Mouse (Mus musculus): ENCODE measurements around the gene Drd4. TPM values are rescaled to one million over a fixed set of nuclear protein-coding genes. Genes with fewer than 3 reads are reported as not detected.

The Drd4 gene
- total and polyA plus RNA-seq, 2 experiments from 2014 or later = 0.38 to 0.90 TPM

GRCm38 (mm10) chr7:141265411-141265738 lies 26.4 kb upstream of the Drd4 start:
- H3K36me3 ChIP-seq (ENCODE audit: insufficient read depth) = peaks cover 40% of the 10 kb centered on the region
- no peak for DNase-seq
- ATAC-seq = no peak
- TF ChIP-seq CTCF (IDR thresholded peaks at IDR 0.05; ENCODE audit: low read depth) = no peak
- H3K4me2 ChIP-seq (ENCODE audit: low read depth) = no peak overlapping the region
- no peak overlapping the region for H3K4me3 ChIP-seq (ENCODE audit: low read depth, low read length)
- H3K9me3 ChIP-seq (ENCODE audit: low read length) = no peaks in the 10 kb centered on the region
- no peak overlapping the region for H3K27ac ChIP-seq (ENCODE audit: low read depth, low read length)
- no peaks in the 10 kb centered on the region for H3K27me3 ChIP-seq (ENCODE audit: insufficient read depth, low read length)
- WGBS = 34% methylated on average over 11 of the region's 11 CpGs
- H3K9ac ChIP-seq = no peak overlapping the region
- no peaks in the 10 kb centered on the region for H3K4me1 ChIP-seq (ENCODE audit: insufficient read depth)

GRCm38 (mm10) chr7:141265739-141266561 lies 25.9 kb upstream of the Drd4 start, which contains the start of gene Irf7:
Gene Irf7 (minus strand): TSS chr7:141266481.
- Histone ChIP-seq H3K4me2 (ENCODE audit: low read depth) (peak within 1 kb of the TSS; percentile 48), H3K4me3 (ENCODE audit: low read depth, low read length) (peak within 1 kb of the TSS; percentile 29), H3K4me1 (ENCODE audit: insufficient read depth) (no peaks in the 10 kb centered on the region), H3K27ac (ENCODE audit: low read depth, low read length) (no peak within 1 kb of the TSS), H3K9me3 (ENCODE audit: low read length) (no peaks in the 10 kb centered on the region), H3K36me3 (ENCODE audit: insufficient read depth) (peaks cover 34% of the 10 kb centered on the region), H3K9ac (peak within 1 kb of the TSS; percentile 35; the same call in 1 of the 2 replicates), H3K27me3 (ENCODE audit: insufficient read depth, low read length) (no peaks in the 10 kb centered on the region)
- TF ChIP-seq CTCF (IDR thresholded peaks at IDR 0.05; ENCODE audit: low read depth) = no peak
- DNase-seq = peak; percentile 14
- WGBS = 11% methylated on average over 25 of the region's 25 CpGs
- ATAC-seq = peak; percentile 57

GRCm38 (mm10) chr7:141268466-141269272 lies 23.1 kb upstream of the Drd4 start:
- DNase-seq (no peak), ATAC-seq (no peak)
- Histone ChIP-seq H3K4me3 (ENCODE audit: low read depth, low read length) (no peak overlapping the region), H3K27ac (ENCODE audit: low read depth, low read length) (no peak overlapping the region), H3K27me3 (ENCODE audit: insufficient read depth, low read length) (no peaks in the 10 kb centered on the region), H3K36me3 (ENCODE audit: insufficient read depth) (peaks cover 7% of the 10 kb centered on the region; the same call in 1 of the 2 replicates), H3K9me3 (ENCODE audit: low read length) (no peaks in the 10 kb centered on the region), H3K4me2 (ENCODE audit: low read depth) (no peak overlapping the region), H3K4me1 (ENCODE audit: insufficient read depth) (no peaks in the 10 kb centered on the region), H3K9ac (no peak overlapping the region)
- TF ChIP-seq CTCF (IDR thresholded peaks at IDR 0.05; ENCODE audit: low read depth) = no peak
- 83% methylated on average over 24 of the region's 24 CpGs for WGBS

GRCm38 (mm10) chr7:141269273-141269545 lies 22.6 kb upstream of the Drd4 start:
- 88% methylated on average over 14 of the region's 14 CpGs for WGBS
- Histone ChIP-seq H3K27ac (ENCODE audit: low read depth, low read length) (no peak overlapping the region), H3K4me2 (ENCODE audit: low read depth) (no peak overlapping the region), H3K9me3 (ENCODE audit: low read length) (no peaks in the 10 kb centered on the region), H3K4me1 (ENCODE audit: insufficient read depth) (no peaks in the 10 kb centered on the region), H3K9ac (no peak overlapping the region), H3K4me3 (ENCODE audit: low read depth, low read length) (no peak overlapping the region), H3K27me3 (ENCODE audit: insufficient read depth, low read length) (no peaks in the 10 kb centered on the region), H3K36me3 (ENCODE audit: insufficient read depth) (0 out of 2 replicates have a peak, but pooled peaks cover 2% of the 10 kb centered on the region)
- ATAC-seq (no peak), DNase-seq (no peak)
- no peak for TF ChIP-seq CTCF (IDR thresholded peaks at IDR 0.05; ENCODE audit: low read depth)

- no peak for TF ChIP-seq CTCF (IDR thresholded peaks at IDR 0.05; ENCODE audit: low read depth)
- 78% methylated on average over 3 of the region's 3 CpGs for WGBS
- ATAC-seq = no peak
Measured at GRCm38 (mm10) chr7:141270631-141271030, 21.2 kb upstream of the Drd4 start.

GRCm38 (mm10) chr7:141275356-141275755 lies 16.4 kb upstream of the Drd4 start:
- no peaks in the 10 kb centered on the region; the same call in 1 of the 2 replicates for H3K4me1 ChIP-seq (ENCODE audit: insufficient read depth)
- no peak overlapping the region for H3K9ac ChIP-seq
- TF ChIP-seq CTCF (IDR thresholded peaks at IDR 0.05; ENCODE audit: low read depth) = no peak
- DNase-seq = no peak
- H3K9me3 ChIP-seq (ENCODE audit: low read length) = no peaks in the 10 kb centered on the region
- no peak for ATAC-seq
- H3K4me3 ChIP-seq (ENCODE audit: low read depth, low read length) = no peak overlapping the region
- no peak overlapping the region for H3K27ac ChIP-seq (ENCODE audit: low read depth, low read length)
- 87% methylated on average over 9 of the region's 9 CpGs for WGBS
- no peaks in the 10 kb centered on the region for H3K36me3 ChIP-seq (ENCODE audit: insufficient read depth)
- no peaks in the 10 kb centered on the region for H3K27me3 ChIP-seq (ENCODE audit: insufficient read depth, low read length)
- H3K4me2 ChIP-seq (ENCODE audit: low read depth) = no peak overlapping the region

More at GRCm38 (mm10) chr7:141270631-141271030, 21.2 kb upstream of the Drd4 start:
- no peaks in the 10 kb centered on the region for H3K27me3 ChIP-seq (ENCODE audit: insufficient read depth, low read length)
- H3K4me3 ChIP-seq (ENCODE audit: low read depth, low read length) = no peak overlapping the region
- no peak overlapping the region for H3K27ac ChIP-seq (ENCODE audit: low read depth, low read length)
- no peak overlapping the region for H3K9ac ChIP-seq
- no peaks in the 10 kb centered on the region for H3K4me1 ChIP-seq (ENCODE audit: insufficient read depth)
- DNase-seq = no peak
- no peaks in the 10 kb centered on the region for H3K36me3 ChIP-seq (ENCODE audit: insufficient read depth)
- no peaks in the 10 kb centered on the region for H3K9me3 ChIP-seq (ENCODE audit: low read length)
- no peak overlapping the region for H3K4me2 ChIP-seq (ENCODE audit: low read depth)

- H3K27me3 ChIP-seq (ENCODE audit: insufficient read depth, low read length) = no peaks in the 10 kb centered on the region
- no peak within 1 kb of the TSS for H3K27ac ChIP-seq (ENCODE audit: low read depth, low read length)
- no peaks in the 10 kb centered on the region for H3K36me3 ChIP-seq (ENCODE audit: insufficient read depth)
- H3K4me3 ChIP-seq (ENCODE audit: low read depth, low read length) = no peak within 1 kb of the TSS
- ATAC-seq = no peak
- TF ChIP-seq CTCF (IDR thresholded peaks at IDR 0.05; ENCODE audit: low read depth) = no peak
- 79% methylated on average over 11 of the region's 11 CpGs for whole genome bisulfite sequencing
- no peaks in the 10 kb centered on the region; the same call in 1 of the 2 replicates for H3K4me1 ChIP-seq (ENCODE audit: insufficient read depth)
- H3K9me3 ChIP-seq (ENCODE audit: low read length) = no peaks in the 10 kb centered on the region
- H3K4me2 ChIP-seq (ENCODE audit: low read depth) = no peak within 1 kb of the TSS
- DNase-seq = no peak
- H3K9ac ChIP-seq = no peak within 1 kb of the TSS
Measured at GRCm38 (mm10) chr7:141276546-141276945, 15.3 kb upstream of the Drd4 start, which contains the start of gene Cdhr5. Gene Cdhr5 (minus strand): TSS chr7:141276786.
